Mouse (Mus musculus): ENCODE results near the gene Spsb1. TPM values are rescaled to one million over a fixed set of nuclear protein-coding genes. Genes with fewer than 3 reads are reported as not detected.

The Spsb1 gene
- polyA plus RNA-seq, 1 experiment from 2014 or later = 22.3 TPM

DNA sequence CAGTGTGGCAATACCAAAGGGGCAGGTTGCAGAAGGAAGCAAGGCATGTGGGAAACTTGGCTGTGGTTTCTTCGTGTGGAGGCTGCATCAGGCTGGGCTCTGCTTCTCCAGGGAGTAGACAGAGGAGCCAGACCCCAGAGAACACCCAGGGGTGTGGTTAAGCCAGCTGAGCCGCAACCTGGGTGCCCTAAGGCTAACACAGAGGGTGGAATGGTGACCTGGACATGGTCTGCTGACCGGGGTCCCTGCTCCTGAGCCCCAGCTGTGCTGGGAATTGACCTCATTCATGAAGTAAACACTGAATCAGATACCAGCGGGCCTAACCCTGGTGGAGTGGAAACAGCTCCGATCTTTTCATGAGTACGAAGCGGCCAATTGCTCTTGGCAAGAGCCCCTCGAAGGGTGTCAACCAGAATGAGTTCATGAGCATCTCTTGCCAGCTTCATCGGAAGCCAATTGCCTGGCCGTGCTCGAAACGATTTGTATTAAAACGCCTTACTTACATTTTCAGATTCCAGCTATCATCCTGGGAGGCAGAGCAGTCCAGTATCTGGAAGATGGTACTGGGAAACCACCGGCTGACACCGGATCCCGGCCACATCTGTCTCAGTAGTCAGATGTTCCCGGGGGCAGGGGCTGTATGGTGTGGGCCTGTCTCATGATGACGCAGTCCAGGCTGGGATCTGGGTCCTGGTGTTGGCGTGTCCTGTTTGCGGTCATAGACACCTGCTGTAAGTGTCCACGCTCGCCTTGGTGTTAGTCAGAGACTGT lies 107.8 kb downstream of the Spsb1 start:
- no peak overlapping the region for H3K4me2 ChIP-seq (replicated peaks)
- no peak overlapping the region for H3K27ac ChIP-seq
- peaks cover 30% of the 10 kb centered on the region for H3K4me1 ChIP-seq
- H3K9me3 ChIP-seq = no peaks in the 10 kb centered on the region
- ATAC-seq (ENCODE audit: low FRiP score, low read depth) = no peak
- WGBS = 79% methylated on average over 22 of the region's 22 CpGs
- H3K9ac ChIP-seq = no peak overlapping the region
- H3K36me3 ChIP-seq = no peaks in the 10 kb centered on the region
- H3K27me3 ChIP-seq = no peaks in the 10 kb centered on the region
- H3K4me3 ChIP-seq = no peak overlapping the region

Other genes with a start within 250 kb of the Spsb1 start
- 34.7 and 36.2 TPM in 2 replicates for gene Tmem201, start 217.0 kb downstream of the Spsb1 start, polyA plus RNA-seq (2015; fragmentation: Nextera tagmentation; extraction: Ambion mirVana)
- 14.4 and 15.5 TPM in 2 replicates for gene Slc25a33, start 180.8 kb downstream of the Spsb1 start, polyA plus RNA-seq (2015; fragmentation: Nextera tagmentation; extraction: Ambion mirVana)
- gene H6pd, start 54.0 kb upstream of the Spsb1 start, polyA plus RNA-seq (2015; fragmentation: Nextera tagmentation; extraction: Ambion mirVana) = 11.1 and 11.2 TPM in 2 replicates
- gene Gpr157, start 132.3 kb upstream of the Spsb1 start, polyA plus RNA-seq (2015; fragmentation: Nextera tagmentation; extraction: Ambion mirVana) = 1.2 TPM in 2 replicates
- 2.2 TPM in 2 replicates for gene Slc2a5, start 164.2 kb upstream of the Spsb1 start, polyA plus RNA-seq (2015; fragmentation: Nextera tagmentation; extraction: Ambion mirVana)
- gene Slc2a7, start 193.9 kb upstream of the Spsb1 start, polyA plus RNA-seq (2015; fragmentation: Nextera tagmentation; extraction: Ambion mirVana) = not detected in 2 replicates
- 0.50 and 0.55 TPM in 2 replicates for gene Car6, start 246.3 kb upstream of the Spsb1 start, polyA plus RNA-seq (2015; fragmentation: Nextera tagmentation; extraction: Ambion mirVana)